Mouse (Mus musculus) adrenal gland, adult (tissue): ENCODE data around the gene Slc26a11.
A peak's percentile ranks its signal among the peaks of the same experiment; 100 is the strongest.

Experiments used
- DNase-seq, 2 experiments: peaks; one replicate each; pipeline ENCODE4 v3.0.0; 2022 to 2023; ENCODE audit warnings: low spot score in 1 of 2; ENCODE audit not compliant: inconsistent age in 2 of 2

Gene Slc26a11

GRCm38 (mm10) chr11:119355443-119356385 is at the start of gene Slc26a11, which contains the start of gene Sgsh:
Slc26a11 (plus strand) TSS chr11:119355557.
Sgsh (minus strand) TSS chr11:119355536.
- peak; percentile 91 to 96 for DNase-seq

- DNase-seq = no peak
These were observed 48.3 kb upstream of the Slc26a11 start for GRCm38 (mm10) chr11:119306762-119307657.

GRCm38 (mm10) chr11:119307658-119307867 is 47.8 kb upstream of the Slc26a11 start, which contains the start of gene Card14:
Card14 (plus strand) TSS chr11:119307768.
- DNase-seq = no peak

GRCm38 (mm10) chr11:119307916-119308315 is 47.4 kb upstream of the Slc26a11 start:
- no peak for DNase-seq

- DNase-seq = no peak
These were observed 44.7 kb upstream of the Slc26a11 start for GRCm38 (mm10) chr11:119310621-119311020.

GRCm38 (mm10) chr11:119314252-119314936 is 41.0 kb upstream of the Slc26a11 start:
- no peak for DNase-seq

- no peak for DNase-seq
These were observed 38.6 kb upstream of the Slc26a11 start for GRCm38 (mm10) chr11:119316720-119317119.

GRCm38 (mm10) chr11:119322521-119322920 is 32.8 kb upstream of the Slc26a11 start:
- DNase-seq = no peak

- no peak for DNase-seq
These were observed 30.3 kb upstream of the Slc26a11 start for GRCm38 (mm10) chr11:119325068-119325467.

- no peak for DNase-seq
These were observed 24.8 kb upstream of the Slc26a11 start for GRCm38 (mm10) chr11:119330592-119330991.

GRCm38 (mm10) chr11:119331970-119332369 is 23.4 kb upstream of the Slc26a11 start:
- no peak for DNase-seq

GRCm38 (mm10) chr11:119338271-119339059 is 16.9 kb upstream of the Slc26a11 start:
- peak; percentile 93 to 95 for DNase-seq

GRCm38 (mm10) chr11:119339179-119339578 is 16.2 kb upstream of the Slc26a11 start:
- peak in 1 of 2 experiments; percentile 46 for DNase-seq

- peak; percentile 79 to 93 for DNase-seq
These were observed 15.7 kb upstream of the Slc26a11 start for GRCm38 (mm10) chr11:119339637-119340036.

GRCm38 (mm10) chr11:119344178-119344577 is 11.2 kb upstream of the Slc26a11 start:
- DNase-seq = no peak

- DNase-seq = no peak
These were observed 10.5 kb upstream of the Slc26a11 start for GRCm38 (mm10) chr11:119344865-119345264.

GRCm38 (mm10) chr11:119347125-119347524 is 8.2 kb upstream of the Slc26a11 start:
- no peak for DNase-seq

- no peak for DNase-seq
These were observed 3.2 kb upstream of the Slc26a11 start for GRCm38 (mm10) chr11:119352113-119352512.

- DNase-seq = no peak
These were observed 1.4 kb upstream of the Slc26a11 start for GRCm38 (mm10) chr11:119353946-119354345.

GRCm38 (mm10) chr11:119354798-119355442 is 437 bp upstream of the Slc26a11 start:
- DNase-seq = peak; percentile 55 to 80
